Mouse (Mus musculus) layer of hippocampus, adult 9-11 months (tissue): ENCODE results near the gene Masp2.

Source experiments
- DNase-seq: peaks from one replicate; pipeline ENCODE4 v3.0.0; 2022

Gene Masp2

GRCm38 (mm10) chr4:148602357-148603120 is at the start of gene Masp2:
Gene Masp2, plus strand, starts transcription at chr4:148602554.
- DNase-seq, result no peak

- DNase-seq, result no peak
These were observed 44.6 kb upstream of the Masp2 start for GRCm38 (mm10) chr4:148557766-148558165.

- DNase-seq, result peak; percentile 83
These were observed 43.9 kb upstream of the Masp2 start, which contains the start of gene Exosc10 for GRCm38 (mm10) chr4:148558297-148559000. Gene Exosc10, plus strand, starts transcription at chr4:148558429.

GRCm38 (mm10) chr4:148562676-148563075 is 39.7 kb upstream of the Masp2 start:
- no peak for DNase-seq

GRCm38 (mm10) chr4:148563595-148563994 is 38.8 kb upstream of the Masp2 start:
- DNase-seq, result no peak

GRCm38 (mm10) chr4:148570138-148570537 is 32.2 kb upstream of the Masp2 start:
- DNase-seq, result no peak

GRCm38 (mm10) chr4:148570693-148571295 is 31.6 kb upstream of the Masp2 start:
- no peak for DNase-seq

GRCm38 (mm10) chr4:148573222-148573621 is 29.1 kb upstream of the Masp2 start:
- DNase-seq, result no peak

GRCm38 (mm10) chr4:148580765-148581164 is 21.6 kb upstream of the Masp2 start:
- DNase-seq, result no peak

GRCm38 (mm10) chr4:148581422-148581821 is 20.9 kb upstream of the Masp2 start:
- no peak for DNase-seq

- no peak for DNase-seq
These were observed 19.1 kb upstream of the Masp2 start for GRCm38 (mm10) chr4:148583257-148583656.

GRCm38 (mm10) chr4:148586648-148587047 is 15.7 kb upstream of the Masp2 start:
- DNase-seq, result no peak

- DNase-seq, result no peak
These were observed 13.6 kb upstream of the Masp2 start for GRCm38 (mm10) chr4:148588793-148589192.

GRCm38 (mm10) chr4:148589565-148589964 is 12.8 kb upstream of the Masp2 start:
- no peak for DNase-seq

GRCm38 (mm10) chr4:148590421-148591170 is 11.8 kb upstream of the Masp2 start:
- no peak for DNase-seq

- peak; percentile 99 for DNase-seq
These were observed 11.2 kb upstream of the Masp2 start, which contains the start of gene Srm for GRCm38 (mm10) chr4:148591171-148591630. Gene Srm, plus strand, starts transcription at chr4:148591503.

GRCm38 (mm10) chr4:148591637-148592380 is 10.5 kb upstream of the Masp2 start:
- DNase-seq, result no peak

- no peak for DNase-seq
These were observed 8.4 kb upstream of the Masp2 start for GRCm38 (mm10) chr4:148593996-148594395.

GRCm38 (mm10) chr4:148595916-148596315 is 6.4 kb upstream of the Masp2 start:
- no peak for DNase-seq

GRCm38 (mm10) chr4:148596731-148597130 is 5.6 kb upstream of the Masp2 start:
- DNase-seq, result no peak

GRCm38 (mm10) chr4:148598826-148599225 is 3.5 kb upstream of the Masp2 start:
- DNase-seq, result no peak

- DNase-seq, result no peak
These were observed 2.0 kb upstream of the Masp2 start for GRCm38 (mm10) chr4:148600316-148600715.
